Mouse (Mus musculus): ENCODE data around the gene Spon1.

GRCm38 (mm10) chr7:113950888-113951287 lies 185.1 kb downstream of the Spon1 start:
- TF ChIP-seq CTCF (IDR thresholded peaks at IDR 0.05; ENCODE audit: low read depth): no peak
- TF ChIP-seq EP300 (optimal IDR thresholded peaks at IDR 0.05): no peak
